Mouse (Mus musculus): ENCODE results near the gene Zfyve1.
"Not testable (repeated sequence)": the region's sequence is repeated elsewhere in the genome, so short reads cannot be mapped to it uniquely, and the experiment has no call there.

Gene Zfyve1

GRCm38 (mm10) chr12:83597025-83597501 lies at the start of gene Zfyve1:
TSS of gene Zfyve1 (minus strand) at chr12:83597222.
- DNase-seq: peak; percentile 98

- no peak for DNase-seq
Observed at GRCm38 (mm10) chr12:83643116-83643515, 46.1 kb upstream of the Zfyve1 start.

GRCm38 (mm10) chr12:83641233-83641632 lies 44.2 kb upstream of the Zfyve1 start:
- DNase-seq: no peak

- no peak for DNase-seq
Observed at GRCm38 (mm10) chr12:83633807-83634206, 36.8 kb upstream of the Zfyve1 start.

GRCm38 (mm10) chr12:83632680-83633025 lies 35.6 kb upstream of the Zfyve1 start:
- peak; percentile 49 for DNase-seq

GRCm38 (mm10) chr12:83631743-83632679 lies 35.0 kb upstream of the Zfyve1 start:
- peak; percentile 99 for DNase-seq

GRCm38 (mm10) chr12:83630936-83631335 lies 33.9 kb upstream of the Zfyve1 start, which contains the start of gene Rbm25:
TSS of gene Rbm25 (plus strand) at chr12:83631236.
- not testable (repeated sequence) for DNase-seq

- no peak for DNase-seq
Observed at GRCm38 (mm10) chr12:83624321-83624720, 27.3 kb upstream of the Zfyve1 start.

GRCm38 (mm10) chr12:83622031-83622755 lies 25.2 kb upstream of the Zfyve1 start:
- DNase-seq: peak; percentile 55

- DNase-seq: not testable (repeated sequence)
Observed at GRCm38 (mm10) chr12:83620694-83621093, 23.7 kb upstream of the Zfyve1 start.

GRCm38 (mm10) chr12:83618981-83619380 lies 22.0 kb upstream of the Zfyve1 start:
- DNase-seq: no peak

GRCm38 (mm10) chr12:83617261-83617660 lies 20.2 kb upstream of the Zfyve1 start:
- no peak for DNase-seq

- DNase-seq: not testable (repeated sequence)
Observed at GRCm38 (mm10) chr12:83606411-83606810, 9.4 kb upstream of the Zfyve1 start.

GRCm38 (mm10) chr12:83602285-83602684 lies 5.3 kb upstream of the Zfyve1 start:
- DNase-seq: no peak

- no peak for DNase-seq
Observed at GRCm38 (mm10) chr12:83597881-83598280, 859 bp upstream of the Zfyve1 start.

- DNase-seq: no peak
Observed at GRCm38 (mm10) chr12:83596191-83596954, 649 bp downstream of the Zfyve1 start.

GRCm38 (mm10) chr12:83594454-83595040 lies 2.5 kb downstream of the Zfyve1 start:
- no peak for DNase-seq

GRCm38 (mm10) chr12:83591754-83592501 lies 5.1 kb downstream of the Zfyve1 start:
- DNase-seq: no peak

GRCm38 (mm10) chr12:83586628-83587027 lies 10.4 kb downstream of the Zfyve1 start:
- no peak for DNase-seq

GRCm38 (mm10) chr12:83582747-83583146 lies 14.3 kb downstream of the Zfyve1 start:
- no peak for DNase-seq

- DNase-seq: peak; percentile 31
Observed at GRCm38 (mm10) chr12:83582106-83582505, 14.9 kb downstream of the Zfyve1 start.

GRCm38 (mm10) chr12:83580283-83580682 lies 16.7 kb downstream of the Zfyve1 start:
- peak; percentile 57 for DNase-seq

All from kidney, adult 11 months (tissue).